Mouse (Mus musculus) megakaryocyte, embryonic 14.5 days (primary cell): Measurements from ENCODE around the gene Picalm.

Experiments
- FLI1 ChIP-seq: IDR thresholded peaks from 2 replicates; pipeline ENCODE4 v1.6.1; 2012; ENCODE audit warnings: low read length, inconsistent platforms, mixed read lengths
- GATA1 ChIP-seq: IDR thresholded peaks from 3 replicates; pipeline ENCODE4 v1.6.1; 2012; ENCODE audit warnings: mixed read lengths, low read length, inconsistent platforms, borderline replicate concordance

- no peak for TF ChIP-seq GATA1
- no peak for TF ChIP-seq FLI1
Observed at GRCm38 (mm10) chr7:90252946-90253345, 122.9 kb downstream of the Picalm start.
